Mouse (Mus musculus) cortical plate, adult 2 months (tissue): Measurements from ENCODE around the gene Eif5a. TPM values are rescaled to one million over a fixed set of nuclear protein-coding genes. Genes with fewer than 3 reads are reported as not detected.
A peak's percentile ranks its signal among the peaks of the same experiment; 100 is the strongest.

Experiments
- H3K27ac ChIP-seq: fragments of 200-500 bp; 2 replicates; pipeline ENCODE4 v1.5.1; 2012; ENCODE audit warnings: low read length, control low read depth, inconsistent platforms; ENCODE audit not compliant: insufficient read depth
- H3K4me1 ChIP-seq: fragments of 200-500 bp; 2 replicates; pipeline ENCODE4 v1.6.1; 2011; ENCODE audit warnings: low read length; ENCODE audit not compliant: control insufficient read depth, insufficient read depth
- H3K4me3 ChIP-seq: fragments of 200-500 bp; 2 replicates; pipeline ENCODE4 v1.5.1; 2011; ENCODE audit warnings: mild to moderate bottlenecking, low read length, control low read depth; ENCODE audit not compliant: insufficient read depth
- CTCF ChIP-seq: fragments of 200-500 bp; IDR thresholded peaks from 2 replicates; pipeline ENCODE4 v1.5.1; 2011; ENCODE audit warnings: mild to moderate bottlenecking, control low read depth, low read length; ENCODE audit not compliant: insufficient read depth; ENCODE audit errors: extremely low read depth
- POLR2A ChIP-seq: fragments of 200-500 bp; IDR thresholded peaks from 2 replicates; pipeline ENCODE4 v1.6.1; 2011; ENCODE audit warnings: mild to moderate bottlenecking, low read length, control low read depth; ENCODE audit not compliant: insufficient read depth; ENCODE audit errors: extremely low read depth
- polyA plus RNA-seq: library from polyadenylated mRNA; depleted of rRNA; stranded (reverse); fragments of >200 nt; gene quantifications from 2 replicates; pipeline ENCODE4 v1.2.3, GENCODE M21; 2012; rRNA removed

The Eif5a gene
- polyA plus RNA-seq = 577 and 581 TPM in 2 replicates

GRCm38 (mm10) chr11:69921114-69922011 lies at the start of gene Eif5a:
Gene Eif5a, minus strand, starts transcription at chr11:69921958.
- Histone ChIP-seq H3K4me3 (peak within 1 kb of the TSS; percentile 54), H3K27ac (peak within 1 kb of the TSS; percentile 92), H3K4me1 (peaks cover 1% of the 10 kb centered on the region)
- peak; percentile 41; the same call in 1 of the 2 replicates for TF ChIP-seq CTCF
- peak; percentile 93 for TF ChIP-seq POLR2A

- Histone ChIP-seq H3K4me3 (no peak overlapping the region), H3K27ac (no peak overlapping the region), H3K4me1 (no peaks in the 10 kb centered on the region)
- TF ChIP-seq CTCF = no peak
- no peak for TF ChIP-seq POLR2A
Measured at GRCm38 (mm10) chr11:69970775-69971174, 49.0 kb upstream of the Eif5a start.

GRCm38 (mm10) chr11:69970222-69970621 lies 48.5 kb upstream of the Eif5a start:
- no peak overlapping the region for H3K4me3 ChIP-seq
- TF ChIP-seq CTCF = no peak
- no peak for TF ChIP-seq POLR2A
- no peak overlapping the region for H3K27ac ChIP-seq
- no peaks in the 10 kb centered on the region for H3K4me1 ChIP-seq

- Histone ChIP-seq H3K4me3 (no peak overlapping the region), H3K27ac (no peak overlapping the region), H3K4me1 (no peaks in the 10 kb centered on the region)
- no peak for TF ChIP-seq CTCF
- no peak for TF ChIP-seq POLR2A
Measured at GRCm38 (mm10) chr11:69968793-69969192, 47.0 kb upstream of the Eif5a start.

GRCm38 (mm10) chr11:69966860-69967517 lies 45.2 kb upstream of the Eif5a start:
- no peak for TF ChIP-seq CTCF
- TF ChIP-seq POLR2A = no peak
- Histone ChIP-seq H3K4me3 (no peak overlapping the region), H3K27ac (no peak overlapping the region), H3K4me1 (no peaks in the 10 kb centered on the region)

- Histone ChIP-seq H3K4me3 (no peak overlapping the region), H3K4me1 (no peaks in the 10 kb centered on the region), H3K27ac (no peak overlapping the region)
- no peak for TF ChIP-seq POLR2A
- TF ChIP-seq CTCF = no peak
Measured at GRCm38 (mm10) chr11:69966006-69966859, 44.5 kb upstream of the Eif5a start.

GRCm38 (mm10) chr11:69965271-69966005 lies 43.7 kb upstream of the Eif5a start:
- H3K4me1 ChIP-seq = no peaks in the 10 kb centered on the region
- TF ChIP-seq CTCF (no peak), POLR2A (no peak)
- no peak overlapping the region for H3K4me3 ChIP-seq
- H3K27ac ChIP-seq = no peak overlapping the region

- no peaks in the 10 kb centered on the region for H3K4me1 ChIP-seq
- TF ChIP-seq CTCF (no peak), POLR2A (no peak)
- H3K4me3 ChIP-seq = no peak within 1 kb of the TSS
- no peak within 1 kb of the TSS for H3K27ac ChIP-seq
Measured at GRCm38 (mm10) chr11:69964650-69965270, 43.0 kb upstream of the Eif5a start, which contains the start of gene Cldn7. Gene Cldn7, plus strand, starts transcription at chr11:69964779.
